12 mouse cellular contexts compared by ENCODE assay signal in the genomic region with DNA sequence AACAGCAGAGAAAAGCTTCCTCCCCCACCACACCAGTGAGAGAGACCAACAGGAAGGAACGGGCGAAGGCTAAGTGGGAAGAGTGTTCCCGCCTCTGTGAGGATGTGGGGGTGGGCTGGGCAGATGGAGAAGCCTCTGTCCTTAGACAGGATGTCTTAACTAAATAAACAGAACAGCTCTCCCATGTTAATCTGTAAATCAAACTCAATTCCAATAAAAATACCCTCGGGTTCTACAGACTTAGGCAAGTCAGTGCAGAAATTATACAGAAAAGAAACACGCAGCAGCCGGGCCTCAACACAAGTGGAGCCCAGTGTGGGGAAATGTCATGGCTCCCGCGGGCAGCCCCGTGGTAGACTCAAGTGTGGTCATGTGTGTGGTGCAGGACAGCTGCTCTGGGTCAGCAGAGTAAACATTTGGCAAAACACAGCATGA. TPM values are rescaled to one million over a fixed set of nuclear protein-coding genes. Genes with fewer than 3 reads are reported as not detected.
A peak's percentile ranks its signal among the peaks of the same experiment; 100 is the strongest.
DNase-seq lines count a peak whose midpoint lies in the region; ATAC-seq and TF ChIP-seq lines count a peak whose summit lies in the region.
"Had no signal": no experiment of that assay in that cellular context is flagged by ENCODE, and none has a peak within 500 bp of the region (broad histone marks: within the 10 kb centered on the region; RNA-seq: fewer than 3 reads in every experiment).

No protein-coding gene starts in this region.

- H3K4me3 ChIP-seq in kidney, postnatal 0 days (replicated peaks; ENCODE audit: low read depth, low read length): no peak overlapping the region
- no peak overlapping the region for H3K4me3 ChIP-seq in forebrain, embryonic 10.5 days
- H3K4me3 ChIP-seq: erythroblast, embryonic 14.5 days had no signal

- H3K27ac ChIP-seq in kidney, postnatal 0 days: peak overlapping the region; percentile 20
- H3K27ac ChIP-seq in forebrain, embryonic 10.5 days: no peak overlapping the region

- no peaks in the 10 kb centered on the region for H3K4me1 ChIP-seq in kidney, postnatal 0 days (replicated peaks; ENCODE audit: insufficient read depth, low read length)
- H3K4me1 ChIP-seq in forebrain, embryonic 10.5 days: peaks cover 8% of the 10 kb centered on the region

- peak; percentile 36 for DNase-seq in adrenal gland, postnatal 14 days
- DNase-seq in adrenal gland, adult 18-20 months (ENCODE audit: low spot score in 2 of 2): no peak
- peak; percentile 58 to 71 for DNase-seq in layer of hippocampus, adult 18-20 months (ENCODE audit: low spot score in 2 of 2)
- DNase-seq in layer of hippocampus, postnatal 10 days (ENCODE audit: low spot score in 2 of 2): no peak
- peak; percentile 84 for DNase-seq in kidney, postnatal 0 days (ENCODE audit: low spot score)
- DNase-seq in lung, postnatal 4 days: peak; percentile 60 to 74
- no peak for DNase-seq in thymus, postnatal 0 days (ENCODE audit: low spot score)
- DNase-seq in forebrain, embryonic 10.5 days (ENCODE audit: extremely low spot score, low spot score): no peak
- DNase-seq: cerebellum, postnatal 14 days; spleen, adult 18-20 months had no signal

- H3K9me3 ChIP-seq in kidney, postnatal 0 days (replicated peaks; ENCODE audit: low read length): no peaks in the 10 kb centered on the region
- no peaks in the 10 kb centered on the region for H3K9me3 ChIP-seq in forebrain, embryonic 10.5 days

- no peaks in the 10 kb centered on the region for H3K27me3 ChIP-seq in kidney, postnatal 0 days (ENCODE audit: insufficient read depth, low read length)
- H3K27me3 ChIP-seq in forebrain, embryonic 10.5 days (ENCODE audit: poor library complexity, severe bottlenecking): no peaks in the 10 kb centered on the region

- no peaks in the 10 kb centered on the region for H3K36me3 ChIP-seq in kidney, postnatal 0 days (ENCODE audit: insufficient read depth, low read length)
- H3K36me3 ChIP-seq in forebrain, embryonic 10.5 days (replicated peaks): no peaks in the 10 kb centered on the region

- 37% methylated on average over 9 of the region's 9 CpGs for WGBS in kidney, postnatal 0 days
- WGBS in forebrain, embryonic 10.5 days: 79% methylated on average over 9 of the region's 9 CpGs

- no peak for TF ChIP-seq CTCF in kidney, postnatal 0 days (IDR thresholded peaks at IDR 0.05; ENCODE audit: low read depth)

- ATAC-seq in kidney, postnatal 0 days (replicated peaks; ENCODE audit: low FRiP score, low read depth): no peak

- no peak overlapping the region for H3K9ac ChIP-seq in kidney, postnatal 0 days (ENCODE audit: low read depth, low read length)

- H3K4me2 ChIP-seq in kidney, postnatal 0 days (ENCODE audit: low read length): no peak overlapping the region

RNA-seq across cellular contexts. Expression of a gene that starts 7.4 kb away (rescaled TPM):
- total RNA-seq in adrenal gland, postnatal 14 days (2021): 8.8 and 10.1 TPM in 2 replicates
- 10 to 100 TPM in 1 of 2 experiments, 1 to 10 TPM in 1; 9.2 to 12.2 TPM for total RNA-seq in adrenal gland, adult 18-20 months (2021)
- total RNA-seq in layer of hippocampus, adult 18-20 months (2021): 1 to 10 TPM; 2.2 to 3.2 TPM
- 1 to 10 TPM in 1 of 2 experiments, under 1 TPM in 1; 0.80 to 1.1 TPM for total RNA-seq in layer of hippocampus, postnatal 10 days (2021)
- polyA plus RNA-seq in kidney, postnatal 0 days (2015; fragmentation: Nextera tagmentation; extraction: Ambion mirVana): 12.0 and 13.9 TPM in 2 replicates
- 3.7 and 3.8 TPM in 2 replicates for polyA plus RNA-seq in thymus, postnatal 0 days (2015; fragmentation: Nextera tagmentation; extraction: Ambion mirVana)
- polyA plus RNA-seq in forebrain, embryonic 10.5 days (2016; fragmentation: Nextera tagmentation; extraction: Ambion mirVana): 2.2 and 2.7 TPM in 2 replicates

RNA-seq across cellular contexts. Expression of a gene that starts 33.6 kb away (rescaled TPM):
- total RNA-seq in adrenal gland, postnatal 14 days (2021): 6.0 and 7.0 TPM in 2 replicates
- 1 to 10 TPM; 4.7 to 6.6 TPM for total RNA-seq in adrenal gland, adult 18-20 months (2021)
- 100 to 1,000 TPM; 273 to 284 TPM for total RNA-seq in layer of hippocampus, adult 18-20 months (2021)
- total RNA-seq in layer of hippocampus, postnatal 10 days (2021): 100 to 1,000 TPM; 232 to 244 TPM
- polyA plus RNA-seq in kidney, postnatal 0 days (2015; fragmentation: Nextera tagmentation; extraction: Ambion mirVana): 2.3 and 3.3 TPM in 2 replicates
- 0.22 and 0.31 TPM in 2 replicates for polyA plus RNA-seq in thymus, postnatal 0 days (2015; fragmentation: Nextera tagmentation; extraction: Ambion mirVana)
- polyA plus RNA-seq in forebrain, embryonic 10.5 days (2016; fragmentation: Nextera tagmentation; extraction: Ambion mirVana): 0.94 and 1.3 TPM in 2 replicates

RNA-seq across cellular contexts. Expression of a gene that starts 35.3 kb away (rescaled TPM):
- total RNA-seq in adrenal gland, postnatal 14 days (2021): 33.6 and 54.6 TPM in 2 replicates
- 10 to 100 TPM; 45.0 to 48.5 TPM for total RNA-seq in adrenal gland, adult 18-20 months (2021)
- total RNA-seq in layer of hippocampus, adult 18-20 months (2021): under 1 TPM; 0.22 to 0.89 TPM
- under 1 TPM; 0.25 to 0.41 TPM for total RNA-seq in layer of hippocampus, postnatal 10 days (2021)
- 29.4 and 33.9 TPM in 2 replicates for polyA plus RNA-seq in kidney, postnatal 0 days (2015; fragmentation: Nextera tagmentation; extraction: Ambion mirVana)
- polyA plus RNA-seq in thymus, postnatal 0 days (2015; fragmentation: Nextera tagmentation; extraction: Ambion mirVana): 2.7 and 3.7 TPM in 2 replicates
- 10.1 and 11.4 TPM in 2 replicates for polyA plus RNA-seq in forebrain, embryonic 10.5 days (2016; fragmentation: Nextera tagmentation; extraction: Ambion mirVana)
- total RNA-seq: left cerebral cortex, postnatal 14 days had no signal
- polyA plus RNA-seq: erythroblast, embryonic 14.5 days had no signal

RNA-seq across cellular contexts. Expression of a gene that starts 48.6 kb away (rescaled TPM):
- total RNA-seq in adrenal gland, postnatal 14 days (2021): 587 and 646 TPM in 2 replicates
- total RNA-seq in adrenal gland, adult 18-20 months (2021): 100 to 1,000 TPM; 629 to 647 TPM
- total RNA-seq in layer of hippocampus, adult 18-20 months (2021): 100 to 1,000 TPM; 467 to 496 TPM
- total RNA-seq in layer of hippocampus, postnatal 10 days (2021): 100 to 1,000 TPM; 474 to 547 TPM
- 1,763 and 1,932 TPM in 2 replicates for polyA plus RNA-seq in kidney, postnatal 0 days (2015; fragmentation: Nextera tagmentation; extraction: Ambion mirVana)
- 1,818 and 1,880 TPM in 2 replicates for polyA plus RNA-seq in thymus, postnatal 0 days (2015; fragmentation: Nextera tagmentation; extraction: Ambion mirVana)
- 1,382 and 1,410 TPM in 2 replicates for polyA plus RNA-seq in forebrain, embryonic 10.5 days (2016; fragmentation: Nextera tagmentation; extraction: Ambion mirVana)

Comparison
In these comparisons a context has a peak if more than half of its experiments do, and no peak if none do; other contexts are left out.
1. DNase-seq: peak in adrenal gland, postnatal 14 days (single experiment), layer of hippocampus, adult 18-20 months (2 of 2), kidney, postnatal 0 days (single experiment) and lung, postnatal 4 days (2 of 2); none in adrenal gland, adult 18-20 months (0 of 2), layer of hippocampus, postnatal 10 days (0 of 2), thymus, postnatal 0 days (single experiment) and forebrain, embryonic 10.5 days (single experiment).
2. RNA of a gene that starts 33.6 kb away (total RNA-seq): 273 to 284 TPM in layer of hippocampus, adult 18-20 months and 232 to 244 TPM in layer of hippocampus, postnatal 10 days; 4.7 to 6.6 TPM in adrenal gland, adult 18-20 months and 6.0 to 7.0 TPM in adrenal gland, postnatal 14 days; every median in the first group is over 10 times any median in the second.
3. RNA of a gene that starts 35.3 kb away (total RNA-seq): 45.0 to 48.5 TPM in adrenal gland, adult 18-20 months and 33.6 to 54.6 TPM in adrenal gland, postnatal 14 days; 0.22 to 0.89 TPM in layer of hippocampus, adult 18-20 months and 0.25 to 0.41 TPM in layer of hippocampus, postnatal 10 days; every median in the first group is over 10 times any median in the second.